Comparison of ENCODE assay signal across 7 mouse cellular contexts in the genomic region with DNA sequence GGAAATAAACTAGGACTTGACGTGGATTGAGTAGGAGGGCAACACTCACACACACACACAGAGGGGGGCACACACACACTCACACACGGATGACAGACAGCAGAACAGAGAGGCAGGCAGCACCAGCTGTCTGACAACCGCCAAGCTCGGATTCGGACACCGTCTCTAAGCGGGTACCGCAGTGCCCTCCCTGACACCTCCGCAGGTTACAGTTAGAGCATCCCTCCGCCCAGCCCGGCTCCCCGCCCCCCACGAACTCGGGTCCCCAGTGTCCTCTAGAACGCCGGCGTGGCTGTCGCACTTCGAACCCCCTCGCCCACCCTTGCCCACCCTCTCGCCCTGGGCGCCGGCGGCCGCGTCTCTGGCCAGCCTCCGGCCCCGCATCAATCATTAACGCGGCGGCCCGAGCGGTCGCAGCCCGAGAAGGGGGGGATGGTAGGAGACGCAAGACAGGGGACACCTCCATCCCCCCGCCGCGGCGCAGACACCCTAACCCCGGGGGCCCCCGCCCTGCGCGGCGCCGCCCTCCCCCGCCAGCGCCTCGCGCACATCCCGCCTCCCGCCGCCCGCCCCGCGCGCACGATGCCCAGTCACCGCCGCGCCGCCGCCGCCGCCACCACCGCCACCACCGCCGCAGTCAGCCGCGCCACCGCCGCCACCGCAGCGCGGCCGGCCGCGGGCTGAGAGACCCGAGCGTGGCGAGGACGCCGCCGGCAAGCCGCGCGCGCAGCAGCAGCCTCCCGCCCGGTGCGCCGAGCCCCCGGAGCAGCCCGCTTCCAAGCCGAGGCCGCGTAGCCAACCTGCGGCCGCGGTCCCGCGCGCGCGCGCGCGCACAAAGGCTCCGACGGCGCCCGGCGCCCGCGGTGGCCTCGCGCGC. TPM values are rescaled to one million over a fixed set of nuclear protein-coding genes. Genes with fewer than 3 reads are reported as not detected.
DNase-seq lines count a peak whose midpoint lies in the region; ATAC-seq and TF ChIP-seq lines count a peak whose summit lies in the region.

A gene (plus strand): TSS at position 599 of the 877 bp plus-strand sequence.

- no peaks in the 10 kb centered on the region for H3K36me3 ChIP-seq in forebrain, embryonic 11.5 days (ENCODE audit: control insufficient read depth, insufficient read depth, low read length)
- no peaks in the 10 kb centered on the region for H3K36me3 ChIP-seq in spleen, adult 2 months (ENCODE audit: control insufficient read depth, insufficient read depth, low read length)

- H3K4me2 ChIP-seq in forebrain, embryonic 11.5 days (ENCODE audit: low read depth, low read length, severe bottlenecking): peak within 1 kb of the TSS; percentile 95

- under 1% methylated on average over 58 of the region's 118 CpGs for WGBS in forebrain, embryonic 11.5 days
- 2% methylated on average over 105 of the region's 118 CpGs for WGBS in spleen, adult 2 months

- TF ChIP-seq CTCF in spleen, adult 2 months (IDR thresholded peaks at IDR 0.05; ENCODE audit: extremely low read depth, insufficient read depth, insufficient read length, insufficient replicate concordance): no peak

- peak within 1 kb of the TSS; percentile 96 for H3K27ac ChIP-seq in brown adipose tissue, adult 24 weeks (replicated peaks; ENCODE audit: low read depth, low read length)
- H3K27ac ChIP-seq in forebrain, embryonic 11.5 days (ENCODE audit: low read depth, low read length): no peak within 1 kb of the TSS
- peak within 1 kb of the TSS; percentile 74 for H3K27ac ChIP-seq in spleen, adult 2 months (ENCODE audit: insufficient read depth, low read length)

- peaks cover 43% of the 10 kb centered on the region for H3K27me3 ChIP-seq in forebrain, embryonic 11.5 days (ENCODE audit: control insufficient read depth, insufficient read depth, low read length)
- peaks cover 12% of the 10 kb centered on the region for H3K27me3 ChIP-seq in spleen, adult 2 months (ENCODE audit: control insufficient read depth, insufficient read depth, low read length)

- TF ChIP-seq POLR2A in spleen, adult 2 months (IDR thresholded peaks at IDR 0.05; ENCODE audit: low read depth, low read length): no peak

- peak within 1 kb of the TSS; percentile 69 for H3K9ac ChIP-seq in forebrain, embryonic 11.5 days (ENCODE audit: low read length)

- peak; percentile 36 for DNase-seq in Muller cell, postnatal 12 days (ENCODE audit: inconsistent ontology term)
- DNase-seq in forebrain, embryonic 11.5 days (ENCODE audit: low spot score): peak; percentile 74
- DNase-seq in heart, postnatal 4 days: peak; percentile 50
- DNase-seq in layer of hippocampus, adult 8-10 months (ENCODE audit: low spot score in 2 of 2): peak; percentile 42 to 51
- no peak for DNase-seq in spleen, adult 2 months (ENCODE audit: low read depth in 1 of 2, low spot score in 2 of 2)

- ATAC-seq in forebrain, embryonic 11.5 days (replicated peaks; ENCODE audit: low FRiP score): peak; percentile 73
- peak; percentile 6; the same call in 1 of the 2 replicates for ATAC-seq in megakaryocyte progenitor cell, adult 5-6 weeks (replicated peaks; ENCODE audit: poor library complexity)

- peaks cover 8% of the 10 kb centered on the region; the same call in 1 of the 2 replicates for H3K4me1 ChIP-seq in brown adipose tissue, adult 24 weeks (ENCODE audit: control insufficient read depth, insufficient read depth, insufficient read length, low read length)
- H3K4me1 ChIP-seq in forebrain, embryonic 11.5 days (replicated peaks; ENCODE audit: control insufficient read depth, insufficient read depth, low read length): peaks cover 10% of the 10 kb centered on the region; the same call in 1 of the 2 replicates
- peaks cover 3% of the 10 kb centered on the region; the same call in 1 of the 2 replicates for H3K4me1 ChIP-seq in spleen, adult 2 months (ENCODE audit: control insufficient read depth, insufficient read depth, insufficient read length)

- no peaks in the 10 kb centered on the region for H3K9me3 ChIP-seq in forebrain, embryonic 11.5 days (ENCODE audit: control insufficient read depth, low read length)

- peak within 1 kb of the TSS; percentile 67 for H3K4me3 ChIP-seq in brown adipose tissue, adult 24 weeks (ENCODE audit: insufficient read depth, low read depth, low read length)
- peak within 1 kb of the TSS; percentile 65 for H3K4me3 ChIP-seq in forebrain, embryonic 11.5 days (ENCODE audit: low read depth, low read length)
- peak within 1 kb of the TSS; percentile 43; the same call in 1 of the 2 replicates for H3K4me3 ChIP-seq in spleen, adult 2 months (ENCODE audit: extremely low read depth, insufficient read depth, insufficient read length)

RNA-seq across cellular contexts. Expression of the gene that starts here (rescaled TPM):
- polyA plus RNA-seq in brown adipose tissue, adult 24 weeks (2012; ENCODE audit: insufficient read depth, insufficient read length, missing spikeins): 26.8 and 39.3 TPM in 2 replicates
- polyA plus RNA-seq in forebrain, embryonic 11.5 days (2014; fragmentation: Nextera tagmentation; extraction: Ambion mirVana): 0.27 and 0.41 TPM in 2 replicates
- total RNA-seq in heart, postnatal 4 days (2021): 10 to 100 TPM; 35.1 to 37.6 TPM
- 10 to 100 TPM; 34.3 to 44.9 (median 38.3) TPM for total RNA-seq in layer of hippocampus, adult 8-10 months (2022)
- total RNA-seq in megakaryocyte progenitor cell, adult 5-6 weeks (2015): 2.4 and 4.4 TPM in 2 replicates
- 1.7 and 3.4 TPM in 2 replicates for total RNA-seq in megakaryocyte progenitor cell, adult 5-6 weeks (2017)
- 16.5 and 21.3 TPM in 2 replicates for polyA plus RNA-seq in spleen, adult 2 months (2012; rRNA removed)

Comparison
In these comparisons a context has a peak if more than half of its experiments do, and no peak if none do; other contexts are left out.
1. RNA of the gene that starts here (total RNA-seq): 34.3 to 44.9 TPM in layer of hippocampus, adult 8-10 months and 35.1 to 37.6 TPM in heart, postnatal 4 days; 1.7 to 4.4 TPM in megakaryocyte progenitor cell, adult 5-6 weeks; every median in the first group is over 4 times any median in the second.
2. RNA of the gene that starts here (polyA plus RNA-seq): 26.8 to 39.3 TPM in brown adipose tissue, adult 24 weeks and 16.5 to 21.3 TPM in spleen, adult 2 months; 0.27 to 0.41 TPM in forebrain, embryonic 11.5 days; every median in the first group is over 10 times any median in the second.
3. Peak in DNase-seq, ATAC-seq, H3K4me3 ChIP-seq, H3K9ac ChIP-seq and H3K4me2 ChIP-seq in forebrain, embryonic 11.5 days; RNA of the gene not detected or under 1 TPM.
4. DNase-seq: peak in Muller cell, postnatal 12 days (single experiment), heart, postnatal 4 days (single experiment) and layer of hippocampus, adult 8-10 months (2 of 2); none in spleen, adult 2 months (0 of 2).
5. Peak in every context shown above with its lines, with median percentiles within 50 percentile points of each other: H3K4me3 ChIP-seq.